Mouse (Mus musculus) forebrain, embryonic 16.5 days (tissue): ENCODE data around the gene Uggt1. TPM values are rescaled to one million over a fixed set of nuclear protein-coding genes. Genes with fewer than 3 reads are reported as not detected.
A peak's percentile ranks its signal among the peaks of the same experiment; 100 is the strongest.

Experiments
- ATAC-seq: fragments of 200-750 bp; cut with Nextera tagmentation; 2 replicates; pipeline ENCODE4 v1.8.0; 2017; ENCODE audit warnings: mild to moderate bottlenecking, moderate library complexity
- H3K27ac ChIP-seq: fragments of 300-500 bp; sonication (generic); 2 replicates; pipeline ENCODE4 v1.5.1; 2014; ENCODE audit warnings: low read length, control low read depth
- H3K27me3 ChIP-seq: fragments of 300-500 bp; sonication (generic); replicated peaks from 2 replicates; pipeline ENCODE4 v1.6.1; 2014; ENCODE audit warnings: low read length; ENCODE audit not compliant: control insufficient read depth, insufficient read depth
- H3K36me3 ChIP-seq: fragments of 300-500 bp; sonication (generic); 2 replicates; pipeline ENCODE4 v1.6.1; 2014; ENCODE audit not compliant: control insufficient read depth, insufficient read depth
- H3K4me1 ChIP-seq: fragments of 300-500 bp; sonication (generic); replicated peaks from 2 replicates; pipeline ENCODE4 v1.6.1; 2014; ENCODE audit warnings: low read length; ENCODE audit not compliant: control insufficient read depth, insufficient read depth
- H3K4me2 ChIP-seq: fragments of 300-500 bp; sonication (generic); 2 replicates; pipeline ENCODE4 v1.6.1; 2014; ENCODE audit warnings: mild to moderate bottlenecking, low read length, control low read depth
- H3K4me3 ChIP-seq: fragments of 300-500 bp; sonication (generic); replicated peaks from 2 replicates; pipeline ENCODE4 v1.5.1; 2014; ENCODE audit warnings: mild to moderate bottlenecking, low read length, control low read depth
- H3K9ac ChIP-seq: fragments of 300-500 bp; sonication (generic); replicated peaks from 2 replicates; pipeline ENCODE4 v1.6.1; 2014; ENCODE audit warnings: low read depth, low read length, control low read depth
- H3K9me3 ChIP-seq: fragments of 300-500 bp; sonication (generic); 2 replicates; pipeline ENCODE4 v1.6.1; 2016; ENCODE audit warnings: low read length; ENCODE audit not compliant: control insufficient read depth
- WGBS: fragments of 180-500 bp; shearing (Covaris S2); extraction: QIAGEN DNeasy Blood & Tissue Kit; methylation state at CpG from one replicate; pipeline ENCODE4 v1.1.7; 2014; 5-methylcytosine and 5-hydroxymethylcytosine counted together
- polyA plus RNA-seq: library from polyadenylated mRNA; unstranded; fragments of >200 nt; fragmentation: Nextera tagmentation; extraction: Ambion mirVana; gene quantifications from 2 replicates; pipeline ENCODE4 v1.2.1, GENCODE M21; 2015

Gene Uggt1
- polyA plus RNA-seq, 1 experiment from 2014 or later = 50.8 TPM

- Histone ChIP-seq H3K4me2 (no peak overlapping the region), H3K4me1 (peaks cover 9% of the 10 kb centered on the region), H3K9ac (no peak overlapping the region), H3K27me3 (no peaks in the 10 kb centered on the region), H3K36me3 (no peaks in the 10 kb centered on the region), H3K27ac (no peak overlapping the region), H3K4me3 (no peak overlapping the region), H3K9me3 (no peaks in the 10 kb centered on the region)
- WGBS = 87% methylated on average over 4 of the region's 4 CpGs
- ATAC-seq = no peak
Observed at GRCm38 (mm10) chr1:36244828-36245215, 302 bp upstream of the Uggt1 start.

GRCm38 (mm10) chr1:36243447-36244057 lies 968 bp downstream of the Uggt1 start:
- Histone ChIP-seq H3K27ac (peak overlapping the region; percentile 80), H3K9me3 (no peaks in the 10 kb centered on the region), H3K27me3 (no peaks in the 10 kb centered on the region), H3K4me2 (peak overlapping the region; percentile 88), H3K36me3 (no peaks in the 10 kb centered on the region), H3K9ac (peak overlapping the region; percentile 84), H3K4me1 (peaks cover 9% of the 10 kb centered on the region), H3K4me3 (peak overlapping the region; percentile 96)
- ATAC-seq = no peak; the same call in 1 of the 2 replicates
- WGBS = 2% methylated on average over 21 of the region's 21 CpGs

DNA sequence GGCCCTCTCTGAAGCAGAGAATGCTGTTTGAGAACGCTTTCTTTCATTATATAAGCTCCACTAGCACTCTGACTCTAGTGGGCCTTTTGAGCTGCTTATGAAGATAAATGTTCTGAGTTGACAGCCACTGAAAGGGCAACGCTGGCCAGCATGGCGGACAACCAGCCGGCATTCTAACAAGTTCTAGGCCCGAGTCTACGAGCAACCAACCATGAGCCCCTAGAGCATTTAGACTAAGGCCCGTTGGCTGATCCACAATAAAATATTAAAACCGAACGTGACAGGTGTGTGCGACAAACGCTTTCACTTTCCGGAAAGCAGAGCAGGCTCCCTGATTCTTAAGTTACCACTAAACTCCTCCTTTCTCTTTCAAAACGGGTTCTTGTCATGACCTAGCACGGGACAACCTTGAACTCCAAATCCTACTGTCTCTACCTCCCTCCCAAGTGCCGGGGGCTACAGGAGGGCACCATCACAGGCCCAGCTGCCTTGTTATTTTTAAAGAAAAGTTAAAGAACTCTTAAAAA lies 2.6 kb downstream of the Uggt1 start:
- H3K9ac ChIP-seq = no peak overlapping the region
- H3K4me3 ChIP-seq = no peak overlapping the region
- ATAC-seq = no peak
- H3K27me3 ChIP-seq = no peaks in the 10 kb centered on the region
- H3K27ac ChIP-seq = no peak overlapping the region
- no peaks in the 10 kb centered on the region for H3K36me3 ChIP-seq
- H3K4me2 ChIP-seq = no peak overlapping the region
- peaks cover 9% of the 10 kb centered on the region for H3K4me1 ChIP-seq
- no peaks in the 10 kb centered on the region for H3K9me3 ChIP-seq
- 92% methylated on average over 15 of the region's 15 CpGs for WGBS

GRCm38 (mm10) chr1:36240176-36240575 lies 4.3 kb downstream of the Uggt1 start:
- Histone ChIP-seq H3K4me2 (no peak overlapping the region), H3K9ac (no peak overlapping the region), H3K27me3 (no peaks in the 10 kb centered on the region), H3K9me3 (no peaks in the 10 kb centered on the region), H3K4me1 (peaks cover 9% of the 10 kb centered on the region), H3K36me3 (no peaks in the 10 kb centered on the region), H3K27ac (no peak overlapping the region), H3K4me3 (no peak overlapping the region)
- no peak for ATAC-seq
- WGBS = 9% methylated on average over 6 of the region's 6 CpGs

DNA sequence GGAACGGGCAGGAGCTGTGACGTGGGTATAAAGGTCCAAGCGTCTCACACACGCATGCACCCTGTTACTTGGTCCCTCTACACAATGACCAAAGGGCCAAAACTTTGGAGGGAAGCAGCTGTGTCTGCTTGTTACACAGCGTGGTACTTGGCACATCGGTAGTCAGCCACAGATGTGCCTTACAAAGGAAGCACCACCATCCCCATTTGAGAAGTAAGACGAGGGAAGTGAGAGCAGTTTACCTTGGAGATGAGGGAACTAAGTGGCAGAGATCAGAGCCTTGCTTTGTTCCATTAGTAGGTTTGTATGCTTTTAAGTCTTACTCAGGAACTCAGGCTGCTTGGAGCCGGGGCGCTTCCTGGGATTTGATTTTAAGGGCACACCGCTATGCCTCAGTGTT lies 5.1 kb downstream of the Uggt1 start:
- Histone ChIP-seq H3K4me3 (no peak overlapping the region), H3K9me3 (no peaks in the 10 kb centered on the region), H3K4me1 (peaks cover 9% of the 10 kb centered on the region), H3K27me3 (no peaks in the 10 kb centered on the region), H3K36me3 (no peaks in the 10 kb centered on the region), H3K27ac (no peak overlapping the region), H3K4me2 (no peak overlapping the region), H3K9ac (no peak overlapping the region)
- ATAC-seq = no peak
- 85% methylated on average over 10 of the region's 10 CpGs for WGBS

DNA sequence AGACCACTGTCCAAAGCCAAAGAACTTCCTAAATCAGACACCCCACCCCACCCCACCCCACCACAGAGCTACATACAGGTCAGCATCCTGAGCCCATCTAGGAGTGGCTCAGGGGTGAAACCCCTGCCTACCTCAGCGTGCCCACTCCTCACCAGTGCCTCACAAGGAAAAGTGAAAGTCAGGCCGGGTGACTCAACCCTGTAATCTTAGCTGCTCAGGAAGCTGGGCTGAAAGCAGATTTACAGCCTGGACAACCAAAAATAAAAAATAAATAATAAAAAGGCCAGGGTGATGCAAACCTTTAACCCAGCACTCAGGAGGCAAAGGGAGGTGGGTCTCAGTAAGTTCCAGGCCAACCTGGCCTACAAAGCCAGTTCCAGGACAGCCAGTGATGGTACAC lies 8.7 kb downstream of the Uggt1 start:
- Histone ChIP-seq H3K36me3 (peaks cover 8% of the 10 kb centered on the region), H3K4me1 (no peaks in the 10 kb centered on the region), H3K4me2 (no peak overlapping the region), H3K4me3 (no peak overlapping the region), H3K9me3 (no peaks in the 10 kb centered on the region), H3K27me3 (no peaks in the 10 kb centered on the region), H3K27ac (no peak overlapping the region), H3K9ac (no peak overlapping the region)
- ATAC-seq = no peak
- WGBS = 86% methylated on average over 2 of the region's 2 CpGs

DNA sequence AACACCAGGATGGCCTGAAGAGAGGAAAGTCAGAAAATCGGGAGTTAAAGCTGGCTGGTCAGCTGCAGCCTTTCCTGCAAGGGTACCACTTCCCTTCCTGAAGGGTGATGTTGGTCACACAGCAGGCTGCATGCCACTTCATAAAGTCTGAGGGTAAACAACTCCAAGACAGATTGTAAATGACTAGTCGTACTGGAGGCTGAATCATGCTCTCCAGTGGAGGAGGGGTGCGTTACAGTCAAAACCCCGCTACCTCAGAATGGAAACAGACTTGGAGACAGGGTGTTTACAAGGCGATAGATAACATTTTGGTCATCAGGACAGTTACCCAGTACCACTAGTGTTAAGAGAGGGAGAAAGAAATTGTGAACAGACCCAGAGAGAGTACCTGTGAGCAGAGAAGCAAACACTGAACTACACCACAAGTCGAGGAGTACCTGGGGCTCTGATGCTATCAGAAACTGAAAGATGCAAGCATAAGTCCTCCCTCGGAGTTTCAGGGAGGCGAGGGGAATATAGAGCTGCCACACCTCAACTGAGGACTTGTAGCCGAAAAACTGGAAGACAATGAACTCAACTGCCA lies 9.4 kb downstream of the Uggt1 start:
- WGBS = 88% methylated on average over 9 of the region's 9 CpGs
- no peak for ATAC-seq
- Histone ChIP-seq H3K27ac (no peak overlapping the region), H3K4me3 (no peak overlapping the region), H3K9ac (no peak overlapping the region), H3K9me3 (no peaks in the 10 kb centered on the region), H3K4me1 (no peaks in the 10 kb centered on the region), H3K4me2 (no peak overlapping the region), H3K36me3 (peaks cover 8% of the 10 kb centered on the region), H3K27me3 (no peaks in the 10 kb centered on the region)

GRCm38 (mm10) chr1:36233218-36233617 lies 11.3 kb downstream of the Uggt1 start:
- no peak overlapping the region for H3K4me2 ChIP-seq
- H3K4me3 ChIP-seq = no peak overlapping the region
- no peaks in the 10 kb centered on the region for H3K9me3 ChIP-seq
- no peak for ATAC-seq
- H3K4me1 ChIP-seq = no peaks in the 10 kb centered on the region
- H3K27me3 ChIP-seq = no peaks in the 10 kb centered on the region
- WGBS = 89% methylated on average over 6 of the region's 6 CpGs
- peaks cover 14% of the 10 kb centered on the region for H3K36me3 ChIP-seq
- no peak overlapping the region for H3K9ac ChIP-seq
- no peak overlapping the region for H3K27ac ChIP-seq

DNA sequence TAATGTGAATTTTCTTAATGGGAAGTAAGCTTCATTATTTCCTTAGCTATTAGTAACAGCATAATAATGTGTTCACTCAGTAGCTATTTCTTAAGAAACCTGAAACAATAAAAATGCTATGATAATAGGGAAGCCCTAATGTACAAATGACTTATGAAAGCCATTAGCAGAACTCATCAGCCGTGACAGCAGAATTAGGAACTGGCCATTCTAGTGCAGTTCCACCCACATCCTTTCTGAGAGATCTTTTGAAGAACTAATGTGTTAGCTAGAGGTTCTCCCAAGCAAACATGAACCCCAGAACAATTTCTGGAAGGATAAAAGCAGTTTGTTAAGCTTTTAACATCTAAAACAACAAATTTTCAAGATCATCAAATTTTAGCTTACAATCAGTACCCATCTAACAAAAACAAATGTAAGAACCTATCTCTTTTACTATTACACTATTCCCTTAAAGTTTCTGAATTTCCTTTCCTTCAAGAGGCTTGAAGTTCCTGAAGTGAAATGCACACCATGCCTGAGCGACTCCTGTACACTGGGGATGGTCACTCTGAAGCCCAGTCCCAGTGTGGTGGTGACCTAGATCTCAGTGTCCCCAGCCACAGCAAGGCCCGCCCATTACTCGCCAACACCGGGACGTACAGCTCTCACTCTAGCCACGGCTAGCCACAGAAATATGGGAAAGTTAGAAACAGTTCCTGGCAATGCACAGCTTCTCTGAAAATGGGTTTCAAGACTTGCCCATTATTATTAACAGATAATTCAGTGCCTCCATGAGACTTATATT lies 13.4 kb downstream of the Uggt1 start:
- peaks cover 23% of the 10 kb centered on the region for H3K36me3 ChIP-seq
- no peak overlapping the region for H3K9ac ChIP-seq
- H3K9me3 ChIP-seq = no peaks in the 10 kb centered on the region
- no peaks in the 10 kb centered on the region for H3K4me1 ChIP-seq
- no peak overlapping the region for H3K4me2 ChIP-seq
- H3K27ac ChIP-seq = no peak overlapping the region
- no peak overlapping the region for H3K4me3 ChIP-seq
- H3K27me3 ChIP-seq = no peaks in the 10 kb centered on the region
- 90% methylated on average over 7 of the region's 7 CpGs for WGBS
- no peak for ATAC-seq
